Mouse (Mus musculus): ENCODE measurements around the gene Clns1a.

GRCm38 (mm10) chr7:97723646-97724538 lies 27.5 kb downstream of the Clns1a start:
- no peak for TF ChIP-seq CTCF (conservative IDR thresholded peaks at IDR 0.05; ENCODE audit: low read length)
- TF ChIP-seq NANOG (IDR thresholded peaks at IDR 0.05; ENCODE audit: borderline replicate concordance, low read length), result no peak
- TF ChIP-seq POU5F1 (IDR thresholded peaks at IDR 0.05; ENCODE audit: borderline replicate concordance, low read length), result no peak

Data from E14TG2a.4 (cell line).